Mouse (Mus musculus): ENCODE measurements around the gene Galnt11. TPM values are rescaled to one million over a fixed set of nuclear protein-coding genes. Genes with fewer than 3 reads are reported as not detected.
A peak's percentile ranks its signal among the peaks of the same experiment; 100 is the strongest.
"Not testable (repeated sequence)": the region's sequence is repeated elsewhere in the genome, so short reads cannot be mapped to it uniquely, and the experiment has no call there.

Gene Galnt11
- polyA plus RNA-seq (2012; fragmentation: generic; extraction: Trizol): 9.1 TPM
- long read RNA-seq, experiment 1, transcript Galnt11-201 (12 exons, 2,552 nt): major isoform, 26 of 31 reads
- long read RNA-seq, experiment 1, partial matches to known transcripts: 2 of 31 reads
- long read RNA-seq, experiment 1, other reads (novel, unspliced or antisense): 3 of 31 reads
- long read RNA-seq, experiment 2, transcript Galnt11-201 (12 exons, 2,552 nt): major isoform, 225 of 262 reads
- long read RNA-seq, experiment 2, partial matches to known transcripts: 17 of 262 reads
- long read RNA-seq, experiment 2, other reads (novel, unspliced or antisense): 19 of 262 reads

DNA sequence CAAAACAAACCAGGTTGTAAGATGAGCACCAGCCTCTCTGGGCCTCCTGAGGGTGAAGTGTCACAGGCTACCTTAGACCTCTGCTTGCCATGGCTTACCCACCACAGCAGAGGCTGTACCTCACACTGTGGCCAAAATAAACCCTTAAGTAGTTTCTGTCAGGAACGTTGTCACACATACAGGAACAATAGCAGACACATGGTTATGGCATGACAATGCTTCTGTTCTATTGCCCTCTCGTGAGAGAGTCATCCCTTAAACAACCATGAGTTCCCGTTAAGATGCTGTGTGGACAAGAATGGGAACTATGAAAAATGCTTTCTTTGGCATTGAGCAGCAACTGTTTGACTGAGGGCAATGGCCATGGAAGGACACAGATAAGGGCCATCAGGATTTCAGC lies at the start of gene Galnt11:
Gene Galnt11 (plus strand): TSS at position 301 of the 400 bp plus-strand sequence.
- TF ChIP-seq CTCF (IDR thresholded peaks at IDR 0.05; ENCODE audit: control insufficient read depth, insufficient read depth, insufficient read length): no peak
- TF ChIP-seq USF1 (IDR thresholded peaks at IDR 0.05; ENCODE audit: low read depth): no peak
- no peak for TF ChIP-seq MYOG (IDR thresholded peaks at IDR 0.05; ENCODE audit: control insufficient read depth, extremely low read depth, insufficient read length)
- no peak for TF ChIP-seq MAX (IDR thresholded peaks at IDR 0.05)
- TF ChIP-seq FOSL1 (IDR thresholded peaks at IDR 0.05; ENCODE audit: insufficient read depth, low read length, poor library complexity, severe bottlenecking): no peak
- no peak for TF ChIP-seq MYOD1 (IDR thresholded peaks at IDR 0.05; ENCODE audit: control insufficient read depth, insufficient read length, low read depth)
- no peak for TF ChIP-seq CEBPB (IDR thresholded peaks at IDR 0.05; ENCODE audit: low read depth)
- peak within 1 kb of the TSS; percentile 34 for H3K4me3 ChIP-seq (ENCODE audit: insufficient read depth, poor library complexity, severe bottlenecking)

GRCm38 (mm10) chr5:25177937-25178336 lies 43.8 kb upstream of the Galnt11 start:
- not testable (repeated sequence) for H3K79me2 ChIP-seq (ENCODE audit: control insufficient read depth, insufficient read depth); H3K79me3 ChIP-seq (ENCODE audit: low read depth); H3K27me3 ChIP-seq (ENCODE audit: control insufficient read depth, insufficient read depth, insufficient read length); H3K36me3 ChIP-seq (ENCODE audit: control insufficient read depth, insufficient read depth); H3ac ChIP-seq (ENCODE audit: control insufficient read depth, insufficient read length, low read depth); H3K4me3 ChIP-seq (ENCODE audit: insufficient read depth, poor library complexity, severe bottlenecking)
- TF ChIP-seq MYOD1 (IDR thresholded peaks at IDR 0.05; ENCODE audit: control insufficient read depth, insufficient read length, low read depth): peak; percentile 44

More for the DNA sequence above, at the start of gene Galnt11:
- Histone ChIP-seq H3K27me3 (ENCODE audit: control insufficient read depth, insufficient read depth, insufficient read length) (peaks cover 4% of the 10 kb centered on the region), H3ac (ENCODE audit: control insufficient read depth, insufficient read length, low read depth) (peak within 1 kb of the TSS; percentile 61), H3K36me3 (ENCODE audit: control insufficient read depth, insufficient read depth) (no peaks in the 10 kb centered on the region), H3K79me3 (ENCODE audit: low read depth) (peaks cover 9% of the 10 kb centered on the region), H3K79me2 (ENCODE audit: control insufficient read depth, insufficient read depth) (peaks cover 22% of the 10 kb centered on the region)

- H3K79me2 ChIP-seq (ENCODE audit: control insufficient read depth, insufficient read depth); H3ac ChIP-seq (ENCODE audit: control insufficient read depth, insufficient read length, low read depth); H3K4me3 ChIP-seq (ENCODE audit: insufficient read depth, poor library complexity, severe bottlenecking); H3K36me3 ChIP-seq (ENCODE audit: control insufficient read depth, insufficient read depth); H3K79me3 ChIP-seq (ENCODE audit: low read depth); H3K27me3 ChIP-seq (ENCODE audit: control insufficient read depth, insufficient read depth, insufficient read length): not testable (repeated sequence)
Observed at GRCm38 (mm10) chr5:25178543-25178942, 43.2 kb upstream of the Galnt11 start.

DNA sequence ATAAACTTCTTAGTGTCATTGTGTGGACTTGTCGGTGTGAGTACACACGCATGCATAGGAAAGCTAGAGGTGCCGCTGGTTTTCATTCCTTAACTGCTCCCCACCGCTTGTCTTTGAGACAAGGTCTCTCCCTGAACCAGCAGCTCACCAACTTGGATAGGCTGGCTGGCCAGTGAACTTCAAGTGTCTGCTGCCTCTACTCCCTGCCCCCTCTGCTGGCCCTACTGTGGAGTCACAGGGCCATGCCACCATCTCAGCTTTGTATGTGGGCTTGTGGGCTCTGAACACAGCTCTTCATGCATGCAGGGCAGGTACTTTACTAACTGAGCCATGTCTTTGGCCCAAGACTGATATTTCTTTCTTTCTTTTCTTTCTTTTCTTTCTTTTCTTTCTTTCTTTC lies 42.4 kb upstream of the Galnt11 start:
- Histone ChIP-seq H3K36me3 (ENCODE audit: control insufficient read depth, insufficient read depth) (no peaks in the 10 kb centered on the region), H3K79me3 (ENCODE audit: low read depth) (no peaks in the 10 kb centered on the region), H3K4me3 (ENCODE audit: insufficient read depth, poor library complexity, severe bottlenecking) (no peak overlapping the region), H3K79me2 (ENCODE audit: control insufficient read depth, insufficient read depth) (no peaks in the 10 kb centered on the region), H3K27me3 (ENCODE audit: control insufficient read depth, insufficient read depth, insufficient read length) (no peaks in the 10 kb centered on the region), H3ac (ENCODE audit: control insufficient read depth, insufficient read length, low read depth) (no peak overlapping the region)
- no peak for TF ChIP-seq MYOD1 (IDR thresholded peaks at IDR 0.05; ENCODE audit: control insufficient read depth, insufficient read length, low read depth)
- no peak for TF ChIP-seq MAX (IDR thresholded peaks at IDR 0.05)
- no peak for TF ChIP-seq CEBPB (IDR thresholded peaks at IDR 0.05; ENCODE audit: low read depth)
- TF ChIP-seq FOSL1 (IDR thresholded peaks at IDR 0.05; ENCODE audit: insufficient read depth, low read length, poor library complexity, severe bottlenecking): no peak
- TF ChIP-seq CTCF (IDR thresholded peaks at IDR 0.05; ENCODE audit: control insufficient read depth, insufficient read depth, insufficient read length): no peak
- TF ChIP-seq MYOG (IDR thresholded peaks at IDR 0.05; ENCODE audit: control insufficient read depth, extremely low read depth, insufficient read length): no peak
- TF ChIP-seq USF1 (IDR thresholded peaks at IDR 0.05; ENCODE audit: low read depth): no peak

- Histone ChIP-seq H3K4me3 (ENCODE audit: insufficient read depth, poor library complexity, severe bottlenecking) (no peak overlapping the region), H3K79me2 (ENCODE audit: control insufficient read depth, insufficient read depth) (no peaks in the 10 kb centered on the region), H3K27me3 (ENCODE audit: control insufficient read depth, insufficient read depth, insufficient read length) (no peaks in the 10 kb centered on the region), H3K36me3 (ENCODE audit: control insufficient read depth, insufficient read depth) (no peaks in the 10 kb centered on the region), H3K79me3 (ENCODE audit: low read depth) (no peaks in the 10 kb centered on the region), H3ac (ENCODE audit: control insufficient read depth, insufficient read length, low read depth) (no peak overlapping the region)
- TF ChIP-seq FOSL1 (IDR thresholded peaks at IDR 0.05; ENCODE audit: insufficient read depth, low read length, poor library complexity, severe bottlenecking) (no peak), CTCF (IDR thresholded peaks at IDR 0.05; ENCODE audit: control insufficient read depth, insufficient read depth, insufficient read length) (no peak)
Observed at GRCm38 (mm10) chr5:25179936-25180488, 41.7 kb upstream of the Galnt11 start.

- TF ChIP-seq CEBPB (IDR thresholded peaks at IDR 0.05; ENCODE audit: low read depth): peak; percentile 22
- TF ChIP-seq MYOD1 (IDR thresholded peaks at IDR 0.05; ENCODE audit: control insufficient read depth, insufficient read length, low read depth): peak; percentile 27
- no peak for TF ChIP-seq USF1 (IDR thresholded peaks at IDR 0.05; ENCODE audit: low read depth)
- no peak for TF ChIP-seq MAX (IDR thresholded peaks at IDR 0.05)
- TF ChIP-seq MYOG (IDR thresholded peaks at IDR 0.05; ENCODE audit: control insufficient read depth, extremely low read depth, insufficient read length): no peak
- TF ChIP-seq CTCF (IDR thresholded peaks at IDR 0.05; ENCODE audit: control insufficient read depth, insufficient read depth, insufficient read length): no peak
- TF ChIP-seq FOSL1 (IDR thresholded peaks at IDR 0.05; ENCODE audit: insufficient read depth, low read length, poor library complexity, severe bottlenecking): no peak
- H3K4me3 ChIP-seq (ENCODE audit: insufficient read depth, poor library complexity, severe bottlenecking): no peak within 1 kb of the TSS
- H3K79me3 ChIP-seq (ENCODE audit: low read depth): no peaks in the 10 kb centered on the region
- H3K27me3 ChIP-seq (ENCODE audit: control insufficient read depth, insufficient read depth, insufficient read length): no peaks in the 10 kb centered on the region
- no peaks in the 10 kb centered on the region for H3K36me3 ChIP-seq (ENCODE audit: control insufficient read depth, insufficient read depth)
- no peak within 1 kb of the TSS for H3ac ChIP-seq (ENCODE audit: control insufficient read depth, insufficient read length, low read depth)
- H3K79me2 ChIP-seq (ENCODE audit: control insufficient read depth, insufficient read depth): no peaks in the 10 kb centered on the region
Observed at GRCm38 (mm10) chr5:25181004-25181531, 40.6 kb upstream of the Galnt11 start, which contains the start of gene Galntl5. Gene Galntl5 (plus strand): TSS chr5:25181460.

All from C2C12 (cell line).